16 mouse cellular contexts compared by ENCODE assay signal in the genomic region with DNA sequence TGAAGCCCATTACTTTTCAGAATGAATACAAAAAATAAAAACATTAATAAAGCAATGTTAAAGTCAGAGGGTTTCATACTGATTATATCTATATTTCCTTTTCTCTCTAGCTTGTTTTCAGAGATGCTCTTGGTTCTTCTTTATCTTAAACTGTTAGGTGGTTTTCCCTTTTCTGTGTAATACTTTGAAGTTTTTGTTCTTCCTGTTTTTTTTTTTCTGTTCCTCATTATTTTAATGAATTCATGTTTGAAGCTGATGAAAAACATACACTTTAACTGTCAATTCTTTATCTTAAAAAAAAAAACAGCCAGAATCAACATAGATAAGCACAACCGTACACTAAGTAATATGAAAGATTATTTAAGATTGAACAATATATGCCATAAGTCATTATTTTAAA.
"Had no signal": no experiment of that assay in that cellular context is flagged by ENCODE, and none has a peak within 500 bp of the region (broad histone marks: within the 10 kb centered on the region; RNA-seq: fewer than 3 reads in every experiment).

No protein-coding gene starts in this region.

- H3K9me3 ChIP-seq: neural tube, embryonic 13.5 days; neural tube, embryonic 15.5 days; stomach, embryonic 15.5 days had no signal

- H3K27ac ChIP-seq: neural tube, embryonic 13.5 days; neural tube, embryonic 15.5 days; stomach, embryonic 15.5 days; stomach, postnatal 0 days had no signal

- H3K36me3 ChIP-seq: neural tube, embryonic 13.5 days; neural tube, embryonic 15.5 days; stomach, embryonic 15.5 days had no signal

- H3K4me1 ChIP-seq: neural tube, embryonic 13.5 days; neural tube, embryonic 15.5 days; stomach, embryonic 15.5 days had no signal

- H3K4me3 ChIP-seq: neural tube, embryonic 13.5 days; neural tube, embryonic 15.5 days; stomach, embryonic 15.5 days had no signal

- DNase-seq: retina, postnatal 1 day; right cerebral cortex, adult 18-20 months; right cerebral cortex, postnatal 14 days; right cerebral cortex, postnatal 25 days; right cerebral cortex, postnatal 4 days; spleen, adult 18-20 months; thymus, adult 18-20 months; thymus, adult 2 months; thymus, postnatal 14 days; thymus, postnatal 25 days; thymus, postnatal 36 days; thymus, postnatal 4 days had no signal

- H3K27me3 ChIP-seq: neural tube, embryonic 13.5 days; neural tube, embryonic 15.5 days; stomach, embryonic 15.5 days had no signal

- H3K9ac ChIP-seq: neural tube, embryonic 13.5 days; neural tube, embryonic 15.5 days; stomach, embryonic 15.5 days had no signal
